Mouse (Mus musculus) embryonic facial prominence, embryonic 14.5 days (tissue): ENCODE measurements at regions not wholly inside any gene's neighbourhood (a gene's known extent, or its start where the extent isn't known, plus 50 kb on each side); places are given as distances from the start of the nearest gene placed in this dataset. TPM values are rescaled to one million over a fixed set of nuclear protein-coding genes. Genes with fewer than 3 reads are reported as not detected.

Experiments
- ATAC-seq: fragments of 200-750 bp; cut with Nextera tagmentation; 2 replicates; pipeline ENCODE4 v1.8.0; 2017; ENCODE audit warnings: low read depth, moderate number of reproducible peaks, moderate TSS enrichment
- DNase-seq: peaks from one replicate; pipeline ENCODE4 v3.0.0-alpha.2; 2015; ENCODE audit warnings: low spot score
- H3K27ac ChIP-seq: fragments of 300-500 bp; sonication (generic); replicated peaks from 2 replicates; pipeline ENCODE4 v1.5.1; 2014; ENCODE audit warnings: low read depth, mild to moderate bottlenecking, low read length, moderate library complexity
- H3K27me3 ChIP-seq: fragments of 300-500 bp; sonication (generic); replicated peaks from 2 replicates; pipeline ENCODE4 v1.6.1; 2014; ENCODE audit warnings: low read length; ENCODE audit not compliant: control insufficient read depth, insufficient read depth
- H3K36me3 ChIP-seq: fragments of 300-500 bp; sonication (generic); 2 replicates; pipeline ENCODE4 v1.6.1; 2014; ENCODE audit warnings: low read length, mixed read lengths; ENCODE audit not compliant: control insufficient read depth, insufficient read depth
- H3K4me1 ChIP-seq: fragments of 300-500 bp; sonication (generic); 2 replicates; pipeline ENCODE4 v1.6.1; 2014; ENCODE audit warnings: antibody characterized with exemption, low read length; ENCODE audit not compliant: control insufficient read depth, insufficient read depth
- H3K4me2 ChIP-seq: fragments of 300-500 bp; sonication (generic); 2 replicates; pipeline ENCODE4 v1.6.1; 2014; ENCODE audit warnings: low read depth, mild to moderate bottlenecking, low read length, moderate library complexity, mixed read lengths
- H3K4me3 ChIP-seq: fragments of 300-500 bp; sonication (generic); 2 replicates; pipeline ENCODE4 v1.5.1; 2014; ENCODE audit warnings: low read depth, mild to moderate bottlenecking, low read length
- H3K9ac ChIP-seq: fragments of 300-500 bp; sonication (generic); 2 replicates; pipeline ENCODE4 v1.6.1; 2014; ENCODE audit warnings: low read depth, mild to moderate bottlenecking, low read length, moderate library complexity, mixed read lengths
- H3K9me3 ChIP-seq: fragments of 300-500 bp; sonication (generic); 2 replicates; pipeline ENCODE4 v1.6.1; 2016; ENCODE audit warnings: low read length; ENCODE audit not compliant: control insufficient read depth
- WGBS: fragments of 180-500 bp; shearing (Covaris S2); extraction: QIAGEN DNeasy Blood & Tissue Kit; methylation state at CpG from one replicate; pipeline ENCODE4 v1.1.7; 2014; 5-methylcytosine and 5-hydroxymethylcytosine counted together
- microRNA-seq: library from miRNA; unstranded; fragments of <30 nt; microRNA quantifications from one replicate; pipeline ENCODE4, GENCODE M21; 2016; ENCODE audit warnings: borderline number of aligned reads

DNA sequence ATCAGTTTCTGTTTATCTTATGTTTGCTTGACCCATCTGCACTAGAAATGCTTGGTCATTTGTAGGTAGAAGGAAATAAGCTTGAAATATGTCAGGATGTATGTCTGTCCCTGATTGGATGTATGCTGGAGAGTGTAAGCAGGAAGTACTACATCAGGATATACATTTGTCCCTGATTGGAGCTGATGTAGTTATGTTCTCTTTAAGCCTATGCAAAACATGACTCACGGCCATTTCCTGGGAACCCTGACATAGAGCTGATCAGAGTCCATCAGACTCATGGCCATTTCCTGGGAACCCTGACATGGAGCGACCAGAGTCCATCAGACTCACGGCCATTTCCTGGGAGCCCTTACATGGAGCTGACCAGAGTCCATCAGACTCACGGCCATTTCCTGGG, 858.6 kb downstream of the Cps1 start:
- Histone ChIP-seq H3K27ac (no peak overlapping the region), H3K27me3 (no peaks in the 10 kb centered on the region), H3K4me2 (no peak overlapping the region), H3K4me1 (no peaks in the 10 kb centered on the region), H3K4me3 (no peak overlapping the region), H3K9me3 (no peaks in the 10 kb centered on the region), H3K36me3 (no peaks in the 10 kb centered on the region), H3K9ac (no peak overlapping the region)
- ATAC-seq (no peak), DNase-seq (no peak)
- 89% methylated on average over 4 of the region's 4 CpGs for WGBS

Small RNAs in the stretch of these regions (microRNA-seq; reads per million reads assigned to microRNA genes)
- gene Gm23189: not detected
